ENCODE assay signal across 8 mouse cellular contexts in genomic region chr1:64120421-64120810, GRCm38 (mm10). TPM values are rescaled to one million over a fixed set of nuclear protein-coding genes. Genes with fewer than 3 reads are reported as not detected.
DNase-seq lines count a peak whose midpoint lies in the region; ATAC-seq and TF ChIP-seq lines count a peak whose summit lies in the region.

No protein-coding gene starts in this region.

- TF ChIP-seq EP300 in liver, embryonic 14.5 days (IDR thresholded peaks at IDR 0.05; ENCODE audit: low read depth), result no peak

- peak overlapping the region; percentile 50 for H3K9ac ChIP-seq in liver, embryonic 14.5 days (replicated peaks)
- peak overlapping the region; percentile 100 for H3K9ac ChIP-seq in neural tube, embryonic 13.5 days

- peaks cover 11% of the 10 kb centered on the region; the same call in 1 of the 2 replicates for H3K27me3 ChIP-seq in liver, embryonic 14.5 days (ENCODE audit: control insufficient read depth, insufficient read depth, low read length)
- H3K27me3 ChIP-seq in neural tube, embryonic 13.5 days, result no peaks in the 10 kb centered on the region

- H3K9me3 ChIP-seq in liver, embryonic 14.5 days (ENCODE audit: control insufficient read depth, low read length), result no peaks in the 10 kb centered on the region
- no peaks in the 10 kb centered on the region for H3K9me3 ChIP-seq in neural tube, embryonic 13.5 days

- H3K4me3 ChIP-seq in liver, embryonic 14.5 days (ENCODE audit: insufficient read depth in 1 of 2, low read depth in 2 of 2, low read length in 2 of 2), result peak overlapping the region; percentile 66 to 95
- peak overlapping the region; percentile 62 for H3K4me3 ChIP-seq in neural tube, embryonic 13.5 days

- peak; percentile 40 to 57 for DNase-seq in layer of hippocampus, adult 18-20 months (ENCODE audit: low spot score in 2 of 2)
- DNase-seq in layer of hippocampus, adult 9-11 months, result no peak
- DNase-seq in cerebellum, adult 8-10 months, result peak; percentile 60
- DNase-seq in heart, adult 18-20 months, result peak; percentile 49 to 76
- peak; percentile 33 for DNase-seq in kidney, adult 9 months
- no peak for DNase-seq in liver, embryonic 14.5 days (ENCODE audit: low read depth in 3 of 3, low spot score in 3 of 3)
- no peak for DNase-seq in urinary bladder, postnatal 10 days (ENCODE audit: low spot score)

- no peak overlapping the region for H3K27ac ChIP-seq in liver, embryonic 14.5 days
- H3K27ac ChIP-seq in neural tube, embryonic 13.5 days (replicated peaks), result peak overlapping the region; percentile 100

- WGBS in liver, embryonic 14.5 days (ENCODE audit: insufficient replicate concordance), result 1% methylated on average over 13 of the region's 13 CpGs
- under 1% methylated on average over 13 of the region's 13 CpGs for whole genome bisulfite sequencing in neural tube, embryonic 13.5 days

- H3K4me1 ChIP-seq in liver, embryonic 14.5 days (replicated peaks; ENCODE audit: control insufficient read depth in 2 of 2, insufficient read depth in 2 of 2, low read length in 1 of 2), result peaks cover 14 to 28% of the 10 kb centered on the region in 2 experiments
- H3K4me1 ChIP-seq in neural tube, embryonic 13.5 days (replicated peaks), result peaks cover 50% of the 10 kb centered on the region

- no peak for ATAC-seq in liver, embryonic 14.5 days (ENCODE audit: insufficient read depth)
- no peak for ATAC-seq in neural tube, embryonic 13.5 days (ENCODE audit: low read depth)

- no peak for TF ChIP-seq CTCF in liver, embryonic 14.5 days (IDR thresholded peaks at IDR 0.05; ENCODE audit: low read depth)

- H3K4me2 ChIP-seq in liver, embryonic 14.5 days (ENCODE audit: low read depth), result peak overlapping the region; percentile 70
- peak overlapping the region; percentile 58 for H3K4me2 ChIP-seq in neural tube, embryonic 13.5 days

- H3K36me3 ChIP-seq in liver, embryonic 14.5 days (replicated peaks; ENCODE audit: control insufficient read depth, insufficient read depth, low read depth), result no peaks in the 10 kb centered on the region
- no peaks in the 10 kb centered on the region for H3K36me3 ChIP-seq in neural tube, embryonic 13.5 days

RNA-seq across cellular contexts. Expression of gene Klf7, which starts 1.7 kb away (rescaled TPM):
- 10 to 100 TPM; 23.6 to 25.4 TPM for total RNA-seq in layer of hippocampus, adult 18-20 months (2021)
- total RNA-seq in heart, adult 18-20 months (2021), result 10 to 100 TPM; 14.5 to 18.4 TPM
- 1.4 and 1.7 TPM in 2 replicates for polyA plus RNA-seq in liver, embryonic 14.5 days (2012; rRNA removed)
- 3.6 and 4.9 TPM in 2 replicates for polyA plus RNA-seq in liver, embryonic 14.5 days (2014; fragmentation: Nextera tagmentation; extraction: Ambion mirVana)
- 78.7 and 86.4 TPM in 2 replicates for polyA plus RNA-seq in neural tube, embryonic 13.5 days (2015; fragmentation: Nextera tagmentation; extraction: Ambion mirVana)

Comparison
In these comparisons a context has a peak if more than half of its experiments do, and no peak if none do; other contexts are left out.
1. DNase-seq: peak in layer of hippocampus, adult 18-20 months (2 of 2), cerebellum, adult 8-10 months (single experiment), heart, adult 18-20 months (2 of 2) and kidney, adult 9 months (single experiment); none in layer of hippocampus, adult 9-11 months (single experiment), liver, embryonic 14.5 days (0 of 3) and urinary bladder, postnatal 10 days (single experiment).